Mouse (Mus musculus) pancreas, adult 10 weeks (tissue): ENCODE data around the gene Gm17019. TPM values are rescaled to one million over a fixed set of nuclear protein-coding genes. Genes with fewer than 3 reads are reported as not detected.

Experiments
- polyA plus RNA-seq: library from polyadenylated mRNA; stranded (reverse); fragments of 350-450 nt; fragmentation: Illumina TruSeq; extraction: RNeasy Lipid Tissue Mini Kit (QIAGEN cat#74804); gene quantifications from one replicate; pipeline ENCODE4 v1.2.3, GENCODE M21; 2015; ENCODE audit warnings: low read depth, low replicate concordance; ENCODE audit not compliant: insufficient read depth

Gm17019 gene
- not detected for polyA plus RNA-seq

GRCm38 (mm10) chr5:15032898-15033297, at the start of gene Gm17019:
Gene Gm17019 (minus strand): TSS chr5:15032998.

Other genes with a start within 250 kb of the Gm17019 start
- not detected for gene Gm9758, start 118.1 kb downstream of the Gm17019 start, polyA plus RNA-seq
- not detected for gene Speer4e, start 94.6 kb downstream of the Gm17019 start, polyA plus RNA-seq
- not detected for gene Gm10354, start 54.1 kb downstream of the Gm17019 start, polyA plus RNA-seq